Mouse (Mus musculus) lung, adult 2 months (tissue): ENCODE data around the gene H2-DMa. TPM values are rescaled to one million over a fixed set of nuclear protein-coding genes. Genes with fewer than 3 reads are reported as not detected.

ENCODE experiments used
- DNase-seq: peaks from one replicate; pipeline ENCODE4 v3.0.0; 2022
- H3K4me1 ChIP-seq: fragments of 200-500 bp; 2 replicates; pipeline ENCODE4 v1.6.1; 2011; ENCODE audit warnings: low read length; ENCODE audit not compliant: control insufficient read depth, insufficient read depth
- H3K4me3 ChIP-seq: fragments of 200-500 bp; replicated peaks from 2 replicates; pipeline ENCODE3; 2011; ENCODE audit warnings: low read depth, mild to moderate bottlenecking, control low read depth, low read length; ENCODE audit errors: extremely low read depth
- CTCF ChIP-seq: fragments of 200-500 bp; IDR thresholded peaks from 2 replicates; pipeline ENCODE4 v1.5.1; 2011; ENCODE audit warnings: mild to moderate bottlenecking, low read length, control low read depth; ENCODE audit not compliant: insufficient read depth
- POLR2A ChIP-seq: fragments of 200-500 bp; IDR thresholded peaks from 2 replicates; pipeline ENCODE4 v1.6.1; 2011; ENCODE audit warnings: low read depth, mild to moderate bottlenecking, control low read depth, low read length, borderline replicate concordance; ENCODE audit errors: extremely low read depth
- WGBS: fragments of 180-500 bp; shearing (Covaris S2); methylation state at CpG from one replicate; pipeline ENCODE4 v1.1.7; 2018; 5-methylcytosine and 5-hydroxymethylcytosine counted together
- polyA plus RNA-seq: library from polyadenylated mRNA; depleted of rRNA; stranded (reverse); fragments of >200 nt; gene quantifications from 2 replicates; pipeline ENCODE4 v1.2.3, GENCODE M21; 2012

The H2-DMa gene
- polyA plus RNA-seq, 1 experiment: 109 TPM

DNA sequence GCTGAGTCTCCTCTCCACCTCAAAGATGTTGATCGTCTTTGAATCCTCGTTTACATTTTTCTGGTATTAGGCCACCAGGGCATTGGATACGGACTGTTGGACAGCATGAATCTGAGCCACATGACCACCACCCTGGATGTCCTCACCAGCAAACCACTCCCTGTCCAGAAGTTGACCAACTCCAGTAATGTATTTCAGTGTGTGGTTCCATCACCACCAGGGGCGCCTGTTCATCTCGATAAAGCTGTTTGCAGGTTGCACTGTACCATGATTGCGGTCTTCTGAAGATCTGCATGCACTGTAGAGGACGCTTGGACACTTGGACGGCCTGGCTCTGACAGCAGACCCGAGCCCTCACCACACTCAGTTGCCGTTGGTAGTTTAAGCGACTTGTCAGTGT lies 13.9 kb downstream of the H2-DMa start:
- 70% methylated on average over 11 of the region's 11 CpGs for WGBS
- H3K4me1 ChIP-seq: 0 out of 2 replicates have a peak, but pooled peaks cover 3% of the 10 kb centered on the region
- TF ChIP-seq POLR2A (no peak), CTCF (no peak)
- no peak for DNase-seq
- H3K4me3 ChIP-seq: no peak overlapping the region

DNA sequence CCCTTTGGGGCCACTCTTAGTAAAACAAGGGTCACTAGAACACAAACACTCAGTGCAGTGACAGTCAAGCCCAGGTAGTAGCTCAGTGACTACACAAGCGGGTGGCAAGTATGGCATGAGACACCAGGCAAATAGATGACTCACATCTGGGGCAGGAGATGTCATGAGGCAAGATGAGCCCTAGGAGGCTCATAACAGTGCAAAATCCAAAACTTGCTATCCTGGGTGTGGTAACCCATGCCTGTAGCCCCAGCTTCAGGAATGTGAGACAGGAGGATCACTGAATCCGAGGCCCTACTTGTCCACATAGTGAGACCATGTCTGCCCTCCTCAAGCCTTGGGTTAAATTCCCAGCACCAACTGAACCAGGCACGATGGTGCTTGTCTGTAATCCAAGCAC lies 15.1 kb downstream of the H2-DMa start:
- DNase-seq: no peak
- peaks cover 5% of the 10 kb centered on the region; the same call in 1 of the 2 replicates for H3K4me1 ChIP-seq
- no peak overlapping the region for H3K4me3 ChIP-seq
- TF ChIP-seq CTCF: no peak
- 71% methylated on average over 3 of the region's 3 CpGs for WGBS

DNA sequence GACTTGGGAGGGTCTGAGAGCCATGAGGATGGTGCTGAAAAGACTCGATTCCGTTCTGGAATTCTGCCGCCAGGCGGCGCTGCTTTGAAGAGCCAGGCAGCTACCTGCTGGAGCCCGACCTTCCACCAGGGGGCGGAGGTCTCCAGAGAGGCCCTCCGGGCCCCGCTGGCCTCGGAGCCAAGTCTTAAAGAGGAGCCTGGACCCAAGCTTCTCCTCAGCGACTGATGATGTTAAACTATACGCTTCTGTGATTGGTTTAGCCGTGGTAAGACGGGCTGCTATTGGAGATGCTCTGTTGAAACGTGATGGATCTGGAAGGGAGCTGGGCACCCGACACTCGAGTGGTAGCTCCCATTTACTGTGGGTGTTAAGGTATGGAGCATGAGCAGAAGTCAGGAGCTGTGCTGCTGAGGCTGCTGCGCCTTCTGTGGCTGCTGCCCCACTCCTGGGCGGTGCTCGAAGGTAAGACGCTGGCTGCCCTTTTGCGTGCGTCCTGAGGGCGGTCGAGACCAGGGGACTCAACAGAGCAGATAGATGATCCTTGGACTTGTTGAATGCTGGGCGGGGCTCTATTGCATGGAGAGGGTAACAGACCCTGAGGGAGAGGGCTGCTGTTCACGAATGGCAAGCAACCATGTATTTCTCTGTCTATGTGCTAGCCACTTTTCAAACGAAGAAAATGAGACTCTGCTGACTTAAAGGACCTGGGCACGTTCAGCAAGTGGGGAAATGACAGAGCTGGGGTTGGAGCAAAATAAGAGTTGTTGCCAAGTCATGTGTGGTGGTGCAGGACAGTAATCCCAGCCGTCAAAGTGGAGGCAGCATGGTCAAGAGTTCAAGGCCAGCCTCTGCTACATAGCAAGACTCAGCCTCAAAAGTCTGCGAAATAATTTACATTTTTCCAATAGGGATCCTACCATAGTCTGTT lies 16.2 kb downstream of the H2-DMa start:
- TF ChIP-seq POLR2A (peak; percentile 90; the same call in 1 of the 2 replicates), CTCF (peak; percentile 97)
- DNase-seq: peak; percentile 99
- peaks cover 5% of the 10 kb centered on the region; the same call in 1 of the 2 replicates for H3K4me1 ChIP-seq
- 4% methylated on average over 31 of the region's 31 CpGs for WGBS
- peak overlapping the region; percentile 69 for H3K4me3 ChIP-seq

DNA sequence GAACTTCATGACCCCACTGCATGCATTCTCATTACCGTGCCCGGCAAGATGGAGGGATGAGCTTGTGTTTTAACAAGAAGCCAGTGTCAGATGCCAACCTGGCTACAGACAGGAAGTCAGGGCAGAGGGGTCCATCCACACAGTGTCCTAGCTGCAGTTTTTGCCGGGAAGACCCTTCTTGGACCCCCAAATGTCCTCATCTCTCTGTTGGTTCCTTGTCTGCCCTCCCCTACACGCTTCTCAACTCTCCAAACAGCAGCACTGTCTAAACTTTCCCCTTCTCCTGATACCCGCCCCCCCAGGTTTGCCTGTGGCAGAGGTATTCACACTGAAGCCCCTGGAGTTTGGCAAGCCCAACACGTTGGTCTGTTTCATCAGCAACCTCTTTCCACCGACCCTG lies 18.3 kb downstream of the H2-DMa start:
- TF ChIP-seq CTCF: no peak
- no peak for TF ChIP-seq POLR2A
- H3K4me3 ChIP-seq: no peak overlapping the region
- peaks cover 5% of the 10 kb centered on the region; the same call in 1 of the 2 replicates for H3K4me1 ChIP-seq
- DNase-seq: no peak
- WGBS: 68% methylated on average over 7 of the region's 7 CpGs

DNA sequence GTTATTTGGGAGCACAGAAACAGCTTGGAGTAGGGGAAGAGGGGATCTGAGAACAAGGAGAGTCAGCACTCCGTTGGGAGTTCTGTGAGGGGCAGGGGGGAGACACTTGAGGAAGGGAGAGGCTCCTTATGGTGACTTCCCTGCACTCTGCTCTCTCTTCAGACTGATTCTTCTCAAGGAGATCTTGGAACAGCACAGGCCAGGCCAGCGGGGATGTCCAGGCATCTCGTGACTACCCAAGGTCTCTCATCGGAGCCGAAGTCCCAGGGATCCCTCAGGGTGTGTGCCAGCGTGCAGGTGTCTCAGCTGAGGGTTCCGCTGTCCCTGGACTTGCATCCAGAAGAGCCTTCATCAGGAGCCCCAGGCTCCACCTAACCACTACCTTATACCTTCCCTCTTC lies 19.3 kb downstream of the H2-DMa start:
- no peak for DNase-seq
- 80% methylated on average over 7 of the region's 7 CpGs for WGBS
- TF ChIP-seq CTCF (no peak), POLR2A (no peak)
- no peak overlapping the region for H3K4me3 ChIP-seq
- H3K4me1 ChIP-seq: peaks cover 5% of the 10 kb centered on the region; the same call in 1 of the 2 replicates

DNA sequence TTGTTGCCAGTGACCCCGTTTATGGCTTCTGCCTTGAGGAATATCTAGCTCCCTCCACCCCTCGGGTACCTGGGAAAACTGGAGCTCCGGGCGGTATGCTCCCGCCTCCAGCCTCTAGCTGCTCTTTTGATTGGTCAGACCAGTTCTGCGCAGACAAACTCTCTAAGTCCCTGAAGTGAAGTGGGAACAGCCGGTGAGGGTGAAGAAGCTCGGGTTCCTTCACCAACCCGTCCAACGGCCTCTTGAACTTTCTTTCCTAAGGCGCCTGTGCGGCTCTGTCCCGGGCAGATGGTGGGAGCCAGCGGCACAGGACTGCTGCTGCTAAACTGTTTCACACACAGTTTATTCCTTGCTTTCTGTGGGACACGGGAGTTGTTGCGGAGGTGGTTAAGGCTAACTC lies 20.1 kb downstream of the H2-DMa start:
- DNase-seq: peak; percentile 65
- Histone ChIP-seq H3K4me3 (peak overlapping the region; percentile 34), H3K4me1 (peaks cover 5% of the 10 kb centered on the region; the same call in 1 of the 2 replicates)
- 15% methylated on average over 16 of the region's 16 CpGs for WGBS
- TF ChIP-seq POLR2A (no peak), CTCF (no peak)

DNA sequence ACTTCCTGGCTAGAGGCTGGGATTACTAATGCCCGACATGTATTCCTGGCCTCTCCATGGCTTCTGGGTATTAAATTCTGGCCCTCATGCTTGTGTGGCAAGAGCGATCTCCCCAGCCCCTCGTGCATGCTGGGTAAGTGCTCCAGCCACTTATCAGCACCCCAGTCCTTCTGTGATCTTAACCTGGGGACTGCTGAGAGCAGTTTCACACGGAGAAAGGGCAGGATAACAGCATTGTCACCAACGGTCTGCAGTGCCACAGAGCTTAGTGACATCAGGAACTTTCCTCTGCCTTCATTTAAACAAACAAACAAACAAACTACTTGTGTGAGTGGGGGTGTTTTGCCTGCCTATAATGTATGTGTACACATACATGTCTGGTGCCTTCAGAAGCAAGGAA lies 20.9 kb downstream of the H2-DMa start:
- TF ChIP-seq CTCF (no peak), POLR2A (no peak)
- no peak for DNase-seq
- Histone ChIP-seq H3K4me1 (peaks cover 5% of the 10 kb centered on the region; the same call in 1 of the 2 replicates), H3K4me3 (no peak overlapping the region)
- 20% methylated on average over 5 of the region's 5 CpGs for WGBS

DNA sequence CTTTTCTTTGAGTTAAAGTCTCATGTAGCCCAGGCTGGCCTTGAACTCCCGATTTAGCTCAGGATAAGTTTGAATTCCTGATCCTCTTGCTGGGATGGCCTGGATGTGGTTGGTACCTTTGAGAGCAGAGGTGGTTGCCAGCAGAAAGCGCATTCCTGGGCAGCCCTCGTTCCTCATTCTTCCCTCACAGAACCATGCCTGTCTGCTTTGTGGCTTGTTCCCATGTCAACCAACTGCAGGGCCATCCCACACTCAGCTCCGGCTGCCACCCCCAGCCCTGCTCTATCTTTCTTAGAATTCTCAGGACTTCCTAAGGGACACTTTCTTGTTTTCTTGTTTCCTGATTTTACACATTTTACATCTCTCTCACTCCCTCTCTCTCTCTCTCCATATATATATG lies 22.1 kb downstream of the H2-DMa start:
- Histone ChIP-seq H3K4me1 (peaks cover 2% of the 10 kb centered on the region; the same call in 1 of the 2 replicates), H3K4me3 (no peak overlapping the region)
- DNase-seq: no peak
- WGBS: 51% methylated on average over 4 of the region's 4 CpGs
- no peak for TF ChIP-seq POLR2A
- no peak for TF ChIP-seq CTCF

DNA sequence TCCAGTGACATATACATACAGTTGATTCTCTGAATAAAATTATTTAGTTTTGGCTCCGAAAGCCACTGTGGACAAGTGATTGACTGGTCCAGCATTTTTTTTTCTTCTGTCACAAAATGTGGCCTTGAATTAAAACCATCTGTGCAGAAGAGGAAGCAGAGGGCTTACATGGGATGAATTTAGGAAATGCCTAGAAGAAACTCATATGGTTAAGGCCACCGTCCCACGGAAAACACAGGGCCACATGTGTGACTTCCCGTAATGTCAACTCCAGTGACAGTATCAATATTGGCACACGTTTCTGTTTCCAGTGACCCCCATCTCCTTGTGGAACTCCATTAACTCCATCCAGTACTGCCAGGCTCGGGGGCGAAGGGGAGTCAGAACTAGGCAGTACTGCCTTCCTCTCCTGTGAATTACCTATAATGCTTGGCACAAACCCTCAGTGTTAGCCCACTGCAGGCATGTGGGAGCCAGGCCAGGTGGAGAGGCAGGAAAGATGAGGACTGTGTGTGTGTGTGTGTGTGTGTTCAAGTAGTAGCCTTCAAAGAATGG lies 23.2 kb downstream of the H2-DMa start:
- H3K4me3 ChIP-seq: no peak overlapping the region
- 35% methylated on average over 7 of the region's 7 CpGs for WGBS
- H3K4me1 ChIP-seq: peaks cover 2% of the 10 kb centered on the region; the same call in 1 of the 2 replicates
- DNase-seq: no peak
- TF ChIP-seq CTCF (no peak), POLR2A (no peak)
